Mouse (Mus musculus) brain, adult 2 months (tissue): Measurements from ENCODE around the gene Gns.

Experiments used
- DNase-seq: peaks from one replicate; pipeline ENCODE4 v3.0.0; 2011; ENCODE audit warnings: low read depth, low spot score

Gene Gns

DNA sequence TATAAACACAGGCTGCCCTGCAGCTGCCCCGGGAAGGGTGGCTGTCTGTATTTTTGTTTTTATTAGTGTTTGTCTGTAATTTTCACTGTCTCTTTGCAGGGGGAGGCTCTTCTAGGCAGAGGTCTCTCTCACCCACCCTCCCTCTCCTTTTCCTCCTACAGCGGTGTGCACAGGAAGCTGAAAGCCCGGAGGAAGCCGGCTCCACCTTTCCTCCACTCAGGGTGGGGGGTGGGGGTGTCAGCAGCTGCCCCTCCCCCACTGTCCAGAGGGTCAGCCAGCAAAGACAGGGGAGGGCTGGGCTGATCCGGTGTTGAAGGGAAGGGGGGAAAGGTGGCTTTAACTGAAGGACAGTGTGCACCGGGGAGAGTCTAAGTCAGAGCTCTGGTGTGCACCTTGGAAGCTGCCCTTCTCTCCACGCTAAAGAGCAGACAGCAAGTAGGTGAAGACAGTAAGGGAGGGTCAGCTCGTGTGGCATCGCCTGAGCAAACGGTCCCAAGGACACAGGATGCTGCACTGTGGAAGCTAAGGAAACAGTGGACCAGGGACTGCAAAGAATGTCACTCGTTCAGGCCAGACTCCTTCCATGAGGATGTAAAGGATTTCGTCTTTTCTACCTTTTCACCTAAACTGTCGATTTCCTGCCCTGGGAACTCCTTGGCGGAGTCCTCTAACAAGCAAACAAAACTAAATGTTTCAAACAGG, 65.2 kb downstream of the Gns start:
- no peak for DNase-seq

DNA sequence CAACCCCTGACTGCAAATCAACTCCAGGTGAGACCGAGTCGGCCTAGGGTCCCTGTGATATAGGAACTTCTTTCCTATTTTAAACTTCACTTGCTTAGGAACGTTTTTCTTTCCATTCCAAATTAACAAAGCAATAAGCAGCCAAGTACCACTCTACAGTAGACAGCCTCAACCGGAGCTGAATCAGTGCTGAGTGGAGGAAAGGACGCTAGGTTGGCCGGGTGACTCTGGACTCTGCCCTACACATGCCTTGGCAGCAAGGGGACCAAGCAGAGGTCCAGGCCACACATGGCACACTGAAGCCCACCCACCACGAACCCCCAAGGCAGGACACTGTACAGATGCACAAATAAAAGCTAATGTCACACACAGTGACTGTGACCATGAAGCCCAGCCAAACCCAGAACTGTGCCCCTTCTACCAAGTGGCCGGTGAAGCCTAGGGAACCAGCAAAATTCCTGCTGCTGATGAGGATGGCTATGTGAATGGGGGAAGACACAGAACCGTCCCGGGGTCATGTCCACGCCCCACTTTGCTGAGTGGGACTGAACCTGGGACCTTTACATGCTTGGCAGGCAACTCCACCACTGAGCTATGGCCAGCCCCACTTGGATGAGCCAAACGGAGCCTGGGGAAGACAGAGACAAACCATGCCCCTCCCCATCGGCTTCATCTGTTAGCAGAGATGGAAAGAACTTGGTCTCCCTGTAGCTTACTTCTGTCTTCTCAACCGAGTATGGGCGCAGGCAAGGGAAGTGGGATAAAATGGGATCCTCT, 66.1 kb downstream of the Gns start:
- no peak for DNase-seq

DNA sequence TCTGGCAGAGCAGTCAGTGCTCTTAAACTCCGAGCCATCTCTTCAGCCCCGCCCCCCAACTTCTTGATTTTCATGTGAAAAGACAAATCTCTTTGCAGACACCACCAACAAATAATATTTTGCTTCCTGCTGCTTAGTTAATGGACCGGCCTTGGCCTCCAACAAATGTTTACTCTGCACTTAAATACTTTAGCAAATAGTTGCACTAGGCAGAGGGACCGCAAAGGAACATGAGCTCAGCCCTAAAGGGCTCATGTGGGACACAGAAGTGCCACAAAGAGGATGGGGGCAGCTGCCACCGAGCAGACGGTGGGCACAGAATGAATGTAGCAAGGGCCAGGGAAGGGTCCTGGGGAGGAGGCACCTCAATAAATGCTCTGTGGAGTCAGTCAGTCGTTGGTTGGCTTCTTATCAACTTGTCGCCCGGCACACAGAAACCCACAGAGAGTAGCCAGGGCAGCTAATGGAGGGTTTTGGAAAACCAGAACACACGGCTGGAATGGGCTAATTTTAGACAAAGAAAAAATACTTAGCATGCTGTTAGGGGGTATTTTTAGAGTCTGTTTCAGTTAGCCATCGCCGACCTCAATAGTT, 67.2 kb downstream of the Gns start:
- peak; percentile 59 for DNase-seq

GRCm38 (mm10) chr10:121432635-121433280, 67.9 kb downstream of the Gns start:
- DNase-seq, result peak; percentile 64

DNA sequence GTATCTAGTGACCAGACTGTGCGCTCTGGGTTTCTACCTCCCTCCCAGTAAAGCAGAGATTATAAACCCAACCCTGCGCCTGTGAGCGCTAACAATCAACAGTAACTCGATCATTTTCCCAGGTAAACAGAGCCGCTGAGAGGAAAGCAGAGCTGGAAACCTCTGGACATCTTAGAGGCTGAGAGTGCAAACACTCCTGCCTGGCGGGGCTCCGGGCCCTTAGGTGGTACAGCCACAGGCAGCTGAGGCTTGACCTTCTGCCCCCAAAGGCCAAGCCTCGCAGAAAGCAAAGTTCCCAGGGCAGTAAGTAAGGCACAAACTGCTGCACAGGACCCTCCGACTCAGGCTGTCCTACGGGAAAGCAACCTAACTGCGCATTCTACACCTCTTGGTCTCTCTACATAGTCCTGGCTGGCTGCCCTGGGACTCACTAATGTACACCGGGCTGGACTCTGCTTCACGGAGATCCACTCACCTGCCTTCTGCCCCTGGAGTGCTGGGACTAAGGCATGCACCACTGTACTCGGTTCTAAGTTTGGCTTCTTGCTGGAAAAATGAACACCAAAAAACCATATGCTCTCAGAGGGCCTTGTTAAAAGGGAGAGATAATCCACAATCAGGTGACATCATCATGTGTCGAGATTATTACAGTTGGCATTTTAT, 69.7 kb downstream of the Gns start:
- no peak for DNase-seq

DNA sequence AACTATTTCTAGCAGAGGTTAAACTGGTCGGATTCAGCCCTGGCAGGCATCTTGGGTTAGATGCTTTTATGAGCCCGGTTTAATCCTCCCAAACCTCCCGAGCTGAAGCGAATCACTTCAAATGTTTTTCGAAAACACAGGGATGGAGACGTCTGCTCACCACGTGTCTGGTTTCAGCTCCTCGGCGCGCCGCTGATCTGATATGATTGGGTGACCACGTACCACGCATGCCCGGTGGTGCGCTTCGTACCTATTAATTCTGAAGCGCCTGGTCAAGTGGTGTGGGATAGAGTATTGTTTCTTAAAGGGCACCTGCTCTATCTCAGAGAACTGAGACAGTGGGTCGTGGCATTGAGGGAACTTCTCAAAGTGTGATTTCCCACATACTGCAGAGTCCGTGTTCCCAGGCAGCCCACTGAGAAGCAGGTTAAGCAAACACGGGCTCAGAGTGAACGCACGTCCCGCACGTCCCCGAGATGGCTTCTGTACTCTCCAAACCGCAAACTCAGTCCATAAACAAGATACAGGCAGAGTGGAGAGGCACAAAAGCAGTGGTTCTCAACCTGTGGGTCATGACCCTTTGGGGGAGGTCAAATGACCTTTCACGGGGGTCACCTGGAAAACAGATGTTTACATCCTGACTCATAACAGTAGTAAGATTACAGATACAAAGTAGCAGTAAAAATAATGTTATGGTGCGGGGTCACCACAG, 70.8 kb downstream of the Gns start:
- no peak for DNase-seq

GRCm38 (mm10) chr10:121436258-121436645, 71.4 kb downstream of the Gns start:
- DNase-seq, result no peak

DNA sequence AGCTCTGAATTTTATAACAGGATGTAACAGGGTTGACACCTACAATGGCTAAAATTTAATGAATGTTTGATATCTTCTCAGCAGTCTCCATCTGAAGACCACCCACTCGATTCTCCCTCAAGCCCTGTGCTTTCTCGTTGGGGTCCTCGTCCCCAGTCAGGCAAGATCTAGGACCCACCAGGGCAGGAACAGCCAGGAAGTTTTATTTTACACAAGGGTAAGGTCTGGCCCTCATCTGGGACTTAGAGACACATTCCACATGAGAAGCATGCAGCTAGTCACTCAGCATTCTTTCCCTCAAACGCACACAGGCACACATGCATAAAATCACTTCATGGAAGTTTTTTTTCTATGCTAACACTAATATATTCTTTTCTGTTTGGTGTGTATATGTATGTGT, 71.8 kb downstream of the Gns start:
- no peak for DNase-seq

GRCm38 (mm10) chr10:121438109-121438508, 73.2 kb downstream of the Gns start:
- DNase-seq, result no peak

DNA sequence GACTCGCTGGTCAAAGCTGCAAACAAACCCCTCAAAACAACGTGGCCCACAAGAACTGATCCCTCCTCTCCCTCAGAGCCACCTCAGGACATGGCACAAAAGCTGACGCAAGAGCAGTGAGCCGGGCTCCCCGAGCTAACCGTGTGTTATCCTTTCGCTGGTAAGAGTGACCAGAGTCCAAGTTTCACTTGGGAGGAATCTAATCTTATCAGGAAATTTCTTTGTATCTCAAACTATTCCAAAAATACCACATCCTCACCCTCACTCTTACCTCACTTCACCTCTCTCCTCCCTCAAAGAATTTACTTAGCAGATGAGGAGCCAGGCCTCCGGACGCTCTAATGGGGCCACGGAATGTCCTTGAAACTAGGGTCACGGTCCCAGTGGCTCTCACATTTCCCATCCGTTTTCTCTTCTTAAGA, 74.4 kb downstream of the Gns start:
- no peak for DNase-seq

GRCm38 (mm10) chr10:121443791-121444190, 78.9 kb downstream of the Gns start:
- peak; percentile 42 for DNase-seq

GRCm38 (mm10) chr10:121444198-121444597, 79.3 kb downstream of the Gns start:
- no peak for DNase-seq

GRCm38 (mm10) chr10:121445808-121446207, 80.9 kb downstream of the Gns start:
- no peak for DNase-seq
